Mouse (Mus musculus) neutrophil, adult 5-6 weeks (primary cell): ENCODE results near the gene E430018J23Rik. TPM values are rescaled to one million over a fixed set of nuclear protein-coding genes. Genes with fewer than 3 reads are reported as not detected.
"Not testable (repeated sequence)": the region's sequence is repeated elsewhere in the genome, so short reads cannot be mapped to it uniquely, and the experiment has no call there.

Experiments used
- ATAC-seq: fragments of 151-379, 151-347 bp; 2 replicates; pipeline ENCODE4 v1.8.0; 2017; ENCODE audit warnings: mild to moderate bottlenecking, moderate TSS enrichment; ENCODE audit not compliant: insufficient number of reproducible peaks, poor library complexity, low FRiP score, severe bottlenecking; ENCODE audit errors: extremely low read depth
- total RNA-seq: library from RNA; stranded (forward); fragments of 200-1000 nt; gene quantifications from 2 replicates; pipeline ENCODE4 v1.2.3, GENCODE M21; 2017

The E430018J23Rik gene
- 7.7 and 9.8 TPM in 2 replicates for total RNA-seq

- peak; percentile 98 for ATAC-seq
Observed at GRCm38 (mm10) chr7:127393157-127393943, at the start of gene E430018J23Rik. TSS of gene E430018J23Rik (minus strand) at chr7:127393629.

GRCm38 (mm10) chr7:127437724-127438123 is 44.3 kb upstream of the E430018J23Rik start:
- ATAC-seq = no peak

GRCm38 (mm10) chr7:127435206-127435605 is 41.8 kb upstream of the E430018J23Rik start:
- ATAC-seq = no peak

- ATAC-seq = no peak
Observed at GRCm38 (mm10) chr7:127426354-127426753, 32.9 kb upstream of the E430018J23Rik start.

- ATAC-seq = no peak
Observed at GRCm38 (mm10) chr7:127425911-127426310, 32.5 kb upstream of the E430018J23Rik start.

GRCm38 (mm10) chr7:127425291-127425690 is 31.9 kb upstream of the E430018J23Rik start:
- no peak for ATAC-seq

GRCm38 (mm10) chr7:127422247-127422646 is 28.8 kb upstream of the E430018J23Rik start:
- ATAC-seq = no peak; the same call in 1 of the 2 replicates

GRCm38 (mm10) chr7:127421388-127422191 is 28.2 kb upstream of the E430018J23Rik start, which contains the start of gene Zfp688:
TSS of gene Zfp688 (minus strand) at chr7:127422068.
- peak; percentile 95 for ATAC-seq

GRCm38 (mm10) chr7:127411418-127411817 is 18.0 kb upstream of the E430018J23Rik start:
- no peak for ATAC-seq

- peak; percentile 86 for ATAC-seq
Observed at GRCm38 (mm10) chr7:127406002-127406987, 12.9 kb upstream of the E430018J23Rik start, which contains the start of gene Zfp764. TSS of gene Zfp764 (minus strand) at chr7:127406822.

- ATAC-seq = not testable (repeated sequence)
Observed at GRCm38 (mm10) chr7:127404101-127404500, 10.7 kb upstream of the E430018J23Rik start.

- ATAC-seq = no peak
Observed at GRCm38 (mm10) chr7:127402980-127403379, 9.6 kb upstream of the E430018J23Rik start.

- ATAC-seq = no peak
Observed at GRCm38 (mm10) chr7:127400355-127400754, 6.9 kb upstream of the E430018J23Rik start.

- no peak for ATAC-seq
Observed at GRCm38 (mm10) chr7:127393944-127394333, 510 bp upstream of the E430018J23Rik start.

GRCm38 (mm10) chr7:127392251-127392824 is 1.1 kb downstream of the E430018J23Rik start:
- ATAC-seq = no peak

GRCm38 (mm10) chr7:127391538-127391937 is 1.9 kb downstream of the E430018J23Rik start:
- no peak for ATAC-seq

- ATAC-seq = no peak
Observed at GRCm38 (mm10) chr7:127390306-127390705, 3.1 kb downstream of the E430018J23Rik start.

- not testable (repeated sequence) for ATAC-seq
Observed at GRCm38 (mm10) chr7:127388201-127388600, 5.2 kb downstream of the E430018J23Rik start.
